Mouse (Mus musculus): ENCODE results near the gene Kcnq5.
"Not testable (repeated sequence)": the region's sequence is repeated elsewhere in the genome, so short reads cannot be mapped to it uniquely, and the experiment has no call there.

The Kcnq5 gene

GRCm38 (mm10) chr1:21466431-21466830 lies 495.3 kb downstream of the Kcnq5 start:
- no peak for DNase-seq

DNA sequence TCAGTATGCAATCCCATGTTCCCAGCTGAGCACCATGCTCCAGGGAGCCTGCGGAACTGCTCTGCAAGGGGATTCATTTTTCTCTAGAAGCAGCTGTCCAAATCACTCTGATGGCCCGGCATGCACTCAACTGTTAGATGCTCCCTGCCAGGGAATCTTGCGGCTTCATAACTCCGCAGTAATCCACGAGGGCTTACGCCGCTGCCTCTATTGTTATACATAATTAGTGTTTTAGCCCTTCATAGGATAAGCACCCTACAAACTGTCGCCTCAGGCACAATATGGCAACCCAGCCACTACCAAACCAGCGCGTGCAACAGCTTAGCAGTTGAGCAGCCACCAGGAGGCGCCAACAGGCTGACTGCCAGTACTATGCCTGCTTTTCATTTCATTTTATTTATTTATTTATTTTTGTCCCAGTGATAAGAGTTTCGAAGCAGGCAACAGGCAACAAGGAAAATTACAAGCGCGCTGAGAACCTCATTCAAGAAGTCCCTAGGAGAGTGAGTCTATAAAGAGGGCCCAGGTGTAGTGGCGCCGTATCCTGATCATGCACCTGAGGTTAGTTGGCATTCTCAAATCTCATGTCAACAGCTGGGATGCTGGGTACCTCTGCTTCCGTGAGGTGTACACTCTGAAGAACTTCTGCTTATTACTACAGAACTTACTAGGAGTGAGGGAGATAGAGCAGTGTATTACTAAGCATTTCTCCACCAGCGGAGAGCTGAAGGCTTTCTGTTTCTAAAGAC lies 500.6 kb downstream of the Kcnq5 start:
- DNase-seq = peak; percentile 11 to 53

- no peak for DNase-seq
Observed at GRCm38 (mm10) chr1:21458581-21458980, 503.2 kb downstream of the Kcnq5 start.

DNA sequence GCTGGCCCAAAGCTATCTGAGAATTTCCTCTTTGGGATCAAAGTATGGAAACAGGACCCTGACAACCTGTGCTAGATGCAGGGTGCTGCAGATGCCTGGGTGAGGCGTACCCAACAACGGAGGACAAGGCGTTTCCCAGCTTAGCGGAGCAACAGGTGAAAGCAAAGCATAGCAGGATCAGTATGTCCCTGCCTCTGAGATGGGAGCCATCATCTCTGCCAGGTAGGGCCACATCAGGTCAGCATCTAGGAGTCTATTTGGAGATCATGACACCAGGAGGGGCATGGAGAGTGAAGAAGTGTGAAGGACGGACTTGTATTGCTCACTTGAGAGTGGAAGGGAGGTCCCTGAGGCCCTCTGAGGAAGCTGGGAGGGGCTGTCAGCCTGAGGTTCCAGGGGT lies 505.8 kb downstream of the Kcnq5 start:
- DNase-seq = no peak

GRCm38 (mm10) chr1:21448227-21448626 lies 513.5 kb downstream of the Kcnq5 start:
- DNase-seq = no peak

GRCm38 (mm10) chr1:21436753-21437152 lies 525.0 kb downstream of the Kcnq5 start:
- DNase-seq = no peak

GRCm38 (mm10) chr1:21434853-21435252 lies 526.9 kb downstream of the Kcnq5 start:
- no peak for DNase-seq

GRCm38 (mm10) chr1:21431666-21432065 lies 530.1 kb downstream of the Kcnq5 start:
- no peak for DNase-seq

DNA sequence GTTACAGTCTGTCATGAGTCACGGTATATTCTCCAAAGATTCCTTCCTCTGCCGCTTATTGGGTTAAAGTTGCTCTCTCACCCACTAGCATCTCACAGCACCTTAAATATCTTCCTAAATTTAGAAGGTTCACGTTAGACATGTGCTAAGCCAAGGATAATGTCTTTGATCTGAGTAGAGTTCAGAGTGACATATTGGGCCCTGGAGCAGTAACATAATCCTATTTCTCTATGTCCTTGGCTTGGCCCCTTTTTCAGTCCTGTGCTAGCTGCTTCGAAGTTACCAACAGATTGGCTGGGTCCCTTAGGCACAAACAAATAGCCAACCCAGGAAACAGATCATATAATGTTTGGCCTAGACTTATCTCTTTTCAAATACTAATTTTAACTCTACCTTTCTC lies 533.7 kb downstream of the Kcnq5 start:
- DNase-seq = no peak

DNA sequence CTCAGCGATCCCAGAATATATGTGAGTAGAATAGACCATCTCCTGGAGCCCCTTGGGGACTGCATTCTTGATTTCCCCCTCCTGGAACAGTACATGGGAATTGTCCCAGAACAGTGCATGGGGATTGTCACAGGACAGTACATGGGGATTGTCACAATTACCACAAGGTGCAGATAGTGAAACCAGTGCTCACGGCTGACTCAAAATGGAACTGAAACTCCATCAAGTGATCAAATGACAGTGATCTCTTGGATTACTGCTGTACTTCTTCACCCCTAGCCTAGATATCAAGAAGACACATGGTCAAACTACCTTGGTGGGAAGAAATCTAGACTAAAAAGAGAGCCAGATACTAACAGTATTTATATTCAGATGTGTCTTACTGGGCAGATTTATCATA lies 536.1 kb downstream of the Kcnq5 start:
- no peak for DNase-seq

GRCm38 (mm10) chr1:21419370-21419769 lies 542.4 kb downstream of the Kcnq5 start:
- peak in 1 of 2 experiments; percentile 17 for DNase-seq

DNA sequence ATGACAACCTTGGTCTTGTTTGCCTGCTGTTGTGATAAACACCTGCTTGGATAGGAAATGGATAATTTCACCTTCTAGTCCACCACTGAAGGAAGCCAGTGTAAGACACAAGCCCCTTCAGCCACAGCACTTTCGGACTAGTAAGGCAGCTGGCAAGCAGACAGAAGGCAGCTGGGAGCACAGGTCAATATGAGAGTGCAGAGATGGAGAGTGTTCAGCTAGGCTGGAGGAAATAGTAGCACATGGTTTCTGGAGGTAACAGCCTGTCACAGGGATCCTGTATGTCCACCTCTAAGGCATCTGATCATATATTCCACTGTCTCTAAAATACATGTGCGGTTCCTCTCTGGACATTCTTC lies 549.6 kb downstream of the Kcnq5 start:
- no peak for DNase-seq

GRCm38 (mm10) chr1:21411331-21412196 lies 550.2 kb downstream of the Kcnq5 start:
- DNase-seq = peak; percentile 26 to 37

DNA sequence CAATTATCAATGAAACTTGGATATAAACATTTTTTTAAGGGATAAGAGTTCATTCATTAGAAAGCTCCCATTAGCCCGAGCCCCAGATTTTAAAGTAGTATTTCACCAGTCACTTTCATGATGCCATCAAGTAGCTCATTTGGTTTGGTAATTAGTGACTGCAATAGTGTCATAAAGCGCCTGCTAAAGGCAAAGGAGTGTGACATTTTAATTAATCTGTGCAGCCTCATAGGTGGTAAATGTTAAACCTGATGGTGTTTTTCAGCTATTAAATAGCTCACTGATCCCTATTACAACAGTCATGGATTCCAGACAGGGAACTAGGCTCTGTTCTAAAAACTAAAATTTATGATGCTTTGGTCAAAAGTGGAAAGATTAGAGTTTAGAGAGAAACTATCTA lies 554.5 kb downstream of the Kcnq5 start:
- DNase-seq = no peak

- DNase-seq = peak in 1 of 2 experiments; percentile 1
Observed at GRCm38 (mm10) chr1:21402804-21403203, 558.9 kb downstream of the Kcnq5 start.

DNA sequence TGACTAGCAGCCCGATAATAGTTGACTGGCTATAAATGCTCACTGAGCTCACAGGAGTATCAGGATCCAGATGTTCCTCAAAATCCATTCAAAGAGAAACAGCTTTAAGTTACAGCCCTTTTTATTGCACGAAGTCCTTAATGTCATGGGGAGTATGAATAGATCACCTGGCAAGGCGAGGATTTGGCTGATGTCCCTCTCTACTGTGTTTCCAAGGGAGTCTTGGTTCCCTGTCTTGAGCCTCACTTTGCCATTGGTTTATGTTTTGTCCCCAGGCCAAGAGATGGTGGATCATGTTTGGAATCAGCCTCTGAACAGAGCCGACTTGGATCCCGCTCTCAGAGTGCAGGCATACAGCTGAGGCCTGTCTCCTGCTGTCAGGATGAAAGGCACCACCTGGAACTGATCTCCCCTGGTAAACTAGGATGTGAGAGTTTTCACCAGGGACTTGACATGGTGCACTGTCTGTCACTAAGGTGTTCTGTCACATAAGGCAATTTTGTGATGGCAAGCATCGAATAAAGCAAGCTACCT lies 570.5 kb downstream of the Kcnq5 start:
- DNase-seq = no peak

GRCm38 (mm10) chr1:21383256-21383655 lies 578.5 kb downstream of the Kcnq5 start, which contains the start of gene Khdc1b:
Gene Khdc1b, plus strand, starts transcription at chr1:21383556.
- no peak for DNase-seq

GRCm38 (mm10) chr1:21368031-21368430 lies 593.7 kb downstream of the Kcnq5 start, which contains the start of gene Khdc1c:
Gene Khdc1c, plus strand, starts transcription at chr1:21368331.
- DNase-seq = not testable (repeated sequence)

DNA sequence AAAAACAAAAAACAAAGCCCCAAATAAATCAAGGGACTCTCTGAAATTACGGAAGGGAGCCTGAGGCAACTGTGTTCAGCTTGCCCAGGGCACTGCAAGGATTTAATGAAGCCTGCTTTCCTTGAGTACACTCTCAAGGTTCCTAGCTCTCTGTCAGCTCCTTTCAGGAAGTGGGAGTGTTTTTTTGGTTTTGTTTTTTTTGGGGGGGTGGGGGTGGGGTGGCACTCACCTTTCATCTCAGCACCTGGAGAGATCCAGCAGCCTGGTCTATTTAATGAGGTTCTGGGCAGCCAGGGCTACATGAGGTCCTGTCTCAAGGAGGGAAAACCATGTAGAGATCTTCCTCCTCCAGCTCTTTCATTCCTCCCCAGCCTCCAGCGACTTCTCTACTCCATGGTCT lies 612.4 kb downstream of the Kcnq5 start, which contains the start of gene Khdc1a:
TSS of gene Khdc1a (plus strand) at position 301 of the 400 bp plus-strand sequence.
- DNase-seq = no peak

All from kidney, adult 8-10 months (tissue).